Mouse (Mus musculus) midbrain, embryonic 12.5 days (tissue): ENCODE data around the gene Obsl1. TPM values are rescaled to one million over a fixed set of nuclear protein-coding genes. Genes with fewer than 3 reads are reported as not detected.

Experiments
- ATAC-seq: fragments of 200-750 bp; cut with Nextera tagmentation; 2 replicates; pipeline ENCODE4 v1.8.0; 2017; ENCODE audit warnings: low read depth, moderate TSS enrichment, moderate library complexity; ENCODE audit not compliant: low FRiP score
- H3K27ac ChIP-seq: fragments of 300-500 bp; sonication (generic); replicated peaks from 2 replicates; pipeline ENCODE4 v1.5.1; 2016; ENCODE audit warnings: mild to moderate bottlenecking
- H3K27me3 ChIP-seq: fragments of 300-500 bp; sonication (generic); 2 replicates; pipeline ENCODE4 v1.6.1; 2016; ENCODE audit warnings: mild to moderate bottlenecking
- H3K36me3 ChIP-seq: fragments of 300-500 bp; sonication (generic); 2 replicates; pipeline ENCODE4 v1.6.1; 2016
- H3K4me1 ChIP-seq: fragments of 300-500 bp; sonication (generic); 2 replicates; pipeline ENCODE4 v1.6.1; 2016
- H3K4me2 ChIP-seq: fragments of 300-500 bp; sonication (generic); replicated peaks from 2 replicates; pipeline ENCODE4 v1.6.1; 2016; ENCODE audit warnings: mild to moderate bottlenecking, moderate library complexity
- H3K4me3 ChIP-seq: fragments of 300-500 bp; sonication (generic); 2 replicates; pipeline ENCODE4 v1.5.1; 2016; ENCODE audit warnings: mild to moderate bottlenecking
- H3K9ac ChIP-seq: fragments of 300-500 bp; sonication (generic); replicated peaks from 2 replicates; pipeline ENCODE4 v1.6.1; 2016; ENCODE audit warnings: mild to moderate bottlenecking, moderate library complexity
- H3K9me3 ChIP-seq: fragments of 300-500 bp; sonication (generic); 2 replicates; pipeline ENCODE4 v1.6.1; 2016; ENCODE audit warnings: mild to moderate bottlenecking
- WGBS: fragments of 180-500 bp; shearing (Covaris S2); methylation state at CpG from one replicate; pipeline ENCODE4 v1.1.7; 2016; 5-methylcytosine and 5-hydroxymethylcytosine counted together
- polyA plus RNA-seq: library from polyadenylated mRNA; unstranded; fragments of >200 nt; fragmentation: Nextera tagmentation; extraction: Ambion mirVana; gene quantifications from 2 replicates; pipeline ENCODE4 v1.2.1, GENCODE M21; 2016

The Obsl1 gene
- polyA plus RNA-seq, 1 experiment from 2014 or later = 46.6 TPM

GRCm38 (mm10) chr1:75512550-75512949, 6.3 kb upstream of the Obsl1 start:
- Histone ChIP-seq H3K9ac (no peak overlapping the region), H3K4me3 (no peak overlapping the region), H3K27me3 (peaks cover 23% of the 10 kb centered on the region), H3K4me2 (no peak overlapping the region), H3K4me1 (no peaks in the 10 kb centered on the region), H3K9me3 (no peaks in the 10 kb centered on the region), H3K36me3 (no peaks in the 10 kb centered on the region), H3K27ac (no peak overlapping the region)
- ATAC-seq = no peak
- WGBS = 89% methylated on average over 3 of the region's 3 CpGs

GRCm38 (mm10) chr1:75511437-75512210, 5.4 kb upstream of the Obsl1 start:
- H3K4me2 ChIP-seq = no peak overlapping the region
- H3K9ac ChIP-seq = no peak overlapping the region
- no peak overlapping the region for H3K27ac ChIP-seq
- 57% methylated on average over 4 of the region's 4 CpGs for WGBS
- no peak overlapping the region for H3K4me3 ChIP-seq
- H3K9me3 ChIP-seq = no peaks in the 10 kb centered on the region
- peaks cover 31% of the 10 kb centered on the region for H3K27me3 ChIP-seq
- H3K4me1 ChIP-seq = peaks cover 4% of the 10 kb centered on the region
- ATAC-seq = no peak
- H3K36me3 ChIP-seq = no peaks in the 10 kb centered on the region

GRCm38 (mm10) chr1:75510154-75510553, 3.9 kb upstream of the Obsl1 start:
- Histone ChIP-seq H3K4me1 (peaks cover 10% of the 10 kb centered on the region), H3K9me3 (no peaks in the 10 kb centered on the region), H3K4me2 (no peak overlapping the region), H3K27me3 (peaks cover 32% of the 10 kb centered on the region), H3K27ac (no peak overlapping the region), H3K4me3 (no peak overlapping the region), H3K9ac (no peak overlapping the region), H3K36me3 (no peaks in the 10 kb centered on the region)
- 81% methylated on average over 5 of the region's 5 CpGs for WGBS
- ATAC-seq = no peak

- no peak for ATAC-seq
Observed at GRCm38 (mm10) chr1:75509586-75509985, 3.3 kb upstream of the Obsl1 start.

DNA sequence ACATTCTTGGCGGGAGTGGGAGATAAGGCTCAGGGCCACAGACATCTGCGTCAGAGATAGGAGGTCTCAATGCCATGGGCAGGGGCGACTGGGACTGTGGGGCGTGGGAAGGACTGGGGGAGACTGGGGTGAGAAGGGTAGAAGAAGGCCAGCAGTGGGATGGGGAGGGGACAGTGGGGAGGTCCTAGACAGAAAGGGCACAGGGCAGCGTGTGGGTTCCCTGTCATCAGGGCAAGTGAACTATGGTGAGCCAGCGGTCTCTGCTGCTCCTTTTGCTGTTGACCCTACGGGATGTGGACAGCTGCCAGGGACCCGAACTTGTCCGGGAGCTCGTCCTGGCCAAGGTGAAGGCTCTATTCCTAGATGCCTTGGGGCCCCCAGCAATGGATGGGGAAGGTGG, 754 bp upstream of the Obsl1 start, which contains the start of gene Inha:
TSS of gene Inha (plus strand) at position 72 of the 400 bp plus-strand sequence.
- H3K27ac ChIP-seq = peak within 1 kb of the TSS; percentile 72
- 77% methylated on average over 10 of the region's 10 CpGs for WGBS
- no peaks in the 10 kb centered on the region for H3K9me3 ChIP-seq
- peak within 1 kb of the TSS; percentile 71 for H3K4me3 ChIP-seq
- peaks cover 6% of the 10 kb centered on the region for H3K36me3 ChIP-seq
- H3K4me2 ChIP-seq = peak within 1 kb of the TSS; percentile 96
- peak within 1 kb of the TSS; percentile 88 for H3K9ac ChIP-seq
- no peak for ATAC-seq
- peaks cover 18% of the 10 kb centered on the region for H3K4me1 ChIP-seq
- H3K27me3 ChIP-seq = peaks cover 48% of the 10 kb centered on the region

More at GRCm38 (mm10) chr1:75509586-75509985, 3.3 kb upstream of the Obsl1 start:
- Histone ChIP-seq H3K4me2 (no peak overlapping the region), H3K9me3 (no peaks in the 10 kb centered on the region), H3K27me3 (peaks cover 35% of the 10 kb centered on the region), H3K4me1 (peaks cover 15% of the 10 kb centered on the region), H3K36me3 (no peaks in the 10 kb centered on the region), H3K4me3 (no peak overlapping the region), H3K27ac (no peak overlapping the region), H3K9ac (no peak overlapping the region)
- 47% methylated on average over 20 of the region's 20 CpGs for WGBS

DNA sequence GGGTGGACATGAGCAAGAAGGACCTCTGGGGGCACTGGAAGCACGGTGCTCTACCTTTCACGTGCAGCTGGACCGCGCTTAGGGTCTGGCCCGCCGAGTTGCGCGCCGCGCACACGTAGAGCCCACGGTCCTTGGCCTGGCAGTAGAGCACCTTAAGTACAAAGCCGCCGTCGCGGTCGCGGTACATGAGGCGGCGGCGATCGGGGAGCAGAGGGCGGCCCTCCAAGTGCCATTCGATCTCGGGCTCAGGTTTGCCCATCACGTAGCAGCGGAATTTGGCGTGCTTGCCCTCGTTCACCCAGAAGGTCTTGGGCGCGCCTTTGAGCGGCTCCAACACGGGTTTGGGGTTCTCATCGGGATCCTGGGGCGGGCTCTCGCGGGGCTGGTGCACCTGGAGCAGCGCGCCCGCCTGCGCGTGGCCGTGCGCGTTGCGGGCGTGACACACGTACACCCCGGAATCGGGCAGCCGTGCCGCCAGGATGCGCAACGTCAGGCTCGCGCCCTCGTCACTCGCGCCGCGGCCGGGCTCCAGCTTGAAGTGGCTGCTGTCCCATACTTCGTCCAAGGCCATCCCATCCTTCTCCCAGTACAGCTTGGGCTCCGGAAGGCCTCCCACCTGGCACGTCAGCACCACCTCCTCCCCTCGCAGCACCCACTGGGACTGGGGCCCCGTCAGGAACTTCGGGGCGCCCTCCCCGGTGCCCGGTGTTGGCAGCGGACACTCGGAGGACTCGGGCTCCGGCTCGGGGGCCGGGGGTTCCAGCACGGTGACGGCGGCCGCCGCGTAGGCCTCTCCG, 895 bp downstream of the Obsl1 start:
- ATAC-seq = peak; percentile 68
- Histone ChIP-seq H3K4me1 (peaks cover 18% of the 10 kb centered on the region), H3K4me3 (peak overlapping the region; percentile 71), H3K36me3 (peaks cover 22% of the 10 kb centered on the region), H3K27me3 (peaks cover 48% of the 10 kb centered on the region), H3K4me2 (peak overlapping the region; percentile 96), H3K27ac (peak overlapping the region; percentile 72), H3K9ac (peak overlapping the region; percentile 88), H3K9me3 (no peaks in the 10 kb centered on the region)
- under 1% methylated on average over 84 of the region's 84 CpGs for WGBS

DNA sequence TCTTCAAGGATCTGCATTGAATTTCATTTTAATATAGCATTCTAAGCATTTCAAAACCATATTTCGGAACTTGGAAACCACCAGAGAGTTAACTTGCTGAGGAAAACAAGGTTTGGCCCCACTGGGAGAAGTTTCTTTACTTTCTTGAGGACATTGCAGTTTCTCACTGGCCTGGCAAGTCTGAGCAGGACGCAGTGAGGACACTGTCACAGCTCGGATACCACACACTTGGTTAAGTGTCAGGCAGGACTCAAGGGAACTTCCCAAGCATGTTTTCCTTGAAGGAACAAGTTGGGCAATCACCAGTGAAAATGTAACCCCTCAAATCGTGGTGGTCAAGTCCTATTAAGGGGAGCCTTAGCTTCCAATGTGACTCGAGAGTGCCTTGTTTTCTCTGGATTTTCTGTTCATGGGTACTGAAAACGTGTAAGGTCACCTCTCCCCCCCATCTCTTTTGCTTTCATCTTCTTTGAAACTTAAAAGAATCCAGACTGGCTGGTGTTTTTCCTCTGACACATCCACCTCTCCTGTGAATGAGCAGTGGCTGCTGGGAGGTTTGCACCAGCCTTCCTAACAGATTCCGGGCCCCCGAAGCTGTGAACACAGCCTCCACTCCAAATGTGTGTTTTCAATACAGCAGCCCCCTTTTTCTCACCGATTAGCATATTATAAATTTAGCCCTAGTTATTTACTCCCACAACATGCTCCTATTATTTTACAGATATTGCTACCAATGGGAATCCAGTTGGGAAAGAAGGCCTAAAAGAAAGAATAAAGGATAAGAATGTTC, 1.8 kb downstream of the Obsl1 start:
- Histone ChIP-seq H3K27ac (no peak overlapping the region), H3K9me3 (no peaks in the 10 kb centered on the region), H3K36me3 (peaks cover 22% of the 10 kb centered on the region), H3K27me3 (peaks cover 41% of the 10 kb centered on the region), H3K9ac (no peak overlapping the region; the same call in 1 of the 2 replicates), H3K4me3 (peak overlapping the region; percentile 71), H3K4me1 (peaks cover 18% of the 10 kb centered on the region), H3K4me2 (peak overlapping the region; percentile 96)
- WGBS = 70% methylated on average over 9 of the region's 9 CpGs
- ATAC-seq = no peak

DNA sequence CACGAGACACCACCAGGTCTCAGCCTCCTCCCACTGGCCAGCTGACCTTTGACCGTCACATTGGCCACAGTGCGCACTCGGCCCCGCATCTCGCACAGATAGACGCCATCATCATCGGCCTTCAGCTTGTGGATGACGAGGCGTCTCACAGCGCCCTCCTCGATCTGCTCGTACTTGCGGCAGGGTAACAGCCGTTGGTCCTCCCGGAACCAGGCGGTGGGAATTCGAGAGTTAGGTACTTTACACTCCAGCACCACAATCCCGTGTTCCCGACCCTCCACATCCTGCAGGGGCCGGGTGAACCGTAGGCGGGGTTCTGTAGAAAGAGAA, 2.6 kb downstream of the Obsl1 start:
- no peak for ATAC-seq

DNA sequence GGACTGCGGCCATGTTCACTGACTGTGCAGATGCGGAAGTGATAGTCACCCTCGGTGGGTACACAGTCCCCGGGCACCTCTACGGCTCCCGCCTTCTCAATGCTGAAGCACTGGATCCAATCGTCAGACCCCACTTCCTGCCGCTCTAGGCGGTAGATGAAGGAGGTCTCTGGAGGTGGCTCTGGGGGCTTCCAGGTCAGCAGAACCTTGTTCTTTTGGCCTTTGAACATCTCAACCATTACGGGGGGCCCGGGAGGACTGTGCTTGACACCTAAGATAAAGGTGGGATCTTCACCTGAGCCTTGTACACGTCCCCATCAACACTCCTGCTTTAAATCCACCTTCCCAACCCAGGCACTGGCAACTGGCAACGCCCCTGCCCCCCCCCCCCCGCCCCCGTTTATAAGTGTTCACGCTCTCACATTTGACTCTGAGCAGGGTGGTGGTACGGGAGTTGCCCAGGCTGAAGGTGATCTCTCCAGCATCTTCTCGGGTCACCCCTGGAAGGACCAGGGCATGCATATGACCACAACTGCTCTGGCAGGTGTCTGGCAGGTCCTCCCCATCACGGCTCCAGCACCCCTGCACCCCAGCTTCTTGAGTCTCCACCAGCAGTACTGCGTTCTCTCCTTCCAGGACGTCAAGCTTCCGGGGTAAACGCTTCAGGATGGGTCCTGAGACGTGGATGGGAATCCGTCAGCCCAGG, 3.2 kb downstream of the Obsl1 start:
- Histone ChIP-seq H3K4me1 (peaks cover 18% of the 10 kb centered on the region), H3K4me3 (no peak overlapping the region), H3K9ac (no peak overlapping the region), H3K4me2 (no peak overlapping the region), H3K27me3 (peaks cover 31% of the 10 kb centered on the region), H3K9me3 (no peaks in the 10 kb centered on the region), H3K27ac (no peak overlapping the region), H3K36me3 (peaks cover 32% of the 10 kb centered on the region)
- ATAC-seq = no peak
- WGBS = 90% methylated on average over 25 of the region's 25 CpGs

More for the DNA sequence above, 2.6 kb downstream of the Obsl1 start:
- H3K9ac ChIP-seq = no peak overlapping the region; the same call in 1 of the 2 replicates
- H3K4me1 ChIP-seq = peaks cover 18% of the 10 kb centered on the region
- H3K9me3 ChIP-seq = no peaks in the 10 kb centered on the region
- no peak overlapping the region for H3K4me2 ChIP-seq
- H3K27ac ChIP-seq = no peak overlapping the region
- WGBS = 71% methylated on average over 23 of the region's 23 CpGs
- peaks cover 34% of the 10 kb centered on the region for H3K27me3 ChIP-seq
- no peak overlapping the region for H3K4me3 ChIP-seq
- H3K36me3 ChIP-seq = peaks cover 28% of the 10 kb centered on the region

- Histone ChIP-seq H3K4me2 (no peak overlapping the region), H3K27ac (no peak overlapping the region), H3K9me3 (no peaks in the 10 kb centered on the region), H3K4me3 (no peak overlapping the region), H3K27me3 (peaks cover 19% of the 10 kb centered on the region), H3K4me1 (peaks cover 17% of the 10 kb centered on the region), H3K36me3 (peaks cover 44% of the 10 kb centered on the region), H3K9ac (no peak overlapping the region)
- ATAC-seq = no peak
- 92% methylated on average over 9 of the region's 9 CpGs for WGBS
Observed at GRCm38 (mm10) chr1:75501905-75502304, 4.3 kb downstream of the Obsl1 start.

DNA sequence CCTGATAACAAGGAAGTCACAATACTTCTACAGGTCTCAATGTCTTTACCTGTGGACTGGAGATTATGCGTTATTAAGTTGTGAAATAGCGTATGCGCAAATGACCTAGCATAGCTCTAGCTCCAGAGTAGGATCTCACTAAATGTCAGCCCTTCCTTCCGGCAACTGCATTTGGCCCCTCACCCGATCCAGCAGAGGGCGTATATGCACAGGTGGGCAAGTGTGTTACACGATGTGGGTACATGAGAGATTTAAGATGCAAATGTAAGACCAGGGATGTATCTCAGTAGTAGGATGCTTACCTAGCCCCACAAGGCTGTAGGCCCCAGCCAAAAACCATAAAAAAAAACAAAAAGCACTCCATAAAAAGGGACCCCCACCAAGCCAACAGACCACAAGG, 6.8 kb downstream of the Obsl1 start:
- H3K9ac ChIP-seq = no peak overlapping the region
- H3K36me3 ChIP-seq = peaks cover 49% of the 10 kb centered on the region
- no peak overlapping the region for H3K27ac ChIP-seq
- no peak overlapping the region for H3K4me3 ChIP-seq
- 91% methylated on average over 7 of the region's 7 CpGs for WGBS
- no peaks in the 10 kb centered on the region for H3K9me3 ChIP-seq
- H3K4me1 ChIP-seq = 0 out of 2 replicates have a peak, but pooled peaks cover 2% of the 10 kb centered on the region
- H3K4me2 ChIP-seq = no peak overlapping the region
- H3K27me3 ChIP-seq = peaks cover 11% of the 10 kb centered on the region
- no peak for ATAC-seq
